Mouse (Mus musculus): Measurements from ENCODE around the gene Zscan20.

GRCm38 (mm10) chr4:128613326-128613725, 3.4 kb upstream of the Zscan20 start:
- TF ChIP-seq CTCF (IDR thresholded peaks at IDR 0.05; ENCODE audit: control insufficient read depth, insufficient read depth, insufficient replicate concordance, low read depth, low read length) (no peak), POLR2A (IDR thresholded peaks at IDR 0.05; ENCODE audit: control insufficient read depth, low read depth, low read length) (no peak)

Data from testis, adult 2 months (tissue).